Mouse (Mus musculus) neural tube, embryonic 14.5 days (tissue): ENCODE results near the gene Ctsw. TPM values are rescaled to one million over a fixed set of nuclear protein-coding genes. Genes with fewer than 3 reads are reported as not detected.
A peak's percentile ranks its signal among the peaks of the same experiment; 100 is the strongest.

Source experiments
- ATAC-seq: fragments of 200-750 bp; cut with Nextera tagmentation; 2 replicates; pipeline ENCODE4 v1.8.0; 2017; ENCODE audit warnings: low read depth, mild to moderate bottlenecking, moderate TSS enrichment, moderate library complexity
- H3K27ac ChIP-seq: fragments of 300-500 bp; sonication (generic); 2 replicates; pipeline ENCODE4 v1.5.1; 2014; ENCODE audit warnings: low read depth, mild to moderate bottlenecking, control low read depth, low read length, moderate library complexity, mixed read lengths
- H3K27me3 ChIP-seq: fragments of 300-500 bp; sonication (generic); 2 replicates; pipeline ENCODE4 v1.6.1; 2014; ENCODE audit warnings: low read length; ENCODE audit not compliant: control insufficient read depth, insufficient read depth
- H3K36me3 ChIP-seq: fragments of 300-500 bp; sonication (generic); 2 replicates; pipeline ENCODE4 v1.6.1; 2014; ENCODE audit warnings: low read length, mixed read lengths; ENCODE audit not compliant: control insufficient read depth, insufficient read depth
- H3K4me1 ChIP-seq: fragments of 300-500 bp; sonication (generic); 2 replicates; pipeline ENCODE4 v1.6.1; 2014; ENCODE audit warnings: low read length; ENCODE audit not compliant: control insufficient read depth, insufficient read depth
- H3K4me2 ChIP-seq: fragments of 300-500 bp; sonication (generic); 2 replicates; pipeline ENCODE4 v1.6.1; 2014; ENCODE audit warnings: mild to moderate bottlenecking, low read depth, low read length, control low read depth
- H3K4me3 ChIP-seq: fragments of 300-500 bp; sonication (generic); 2 replicates; pipeline ENCODE4 v1.5.1; 2014; ENCODE audit warnings: low read depth, low read length, control low read depth, mixed read lengths
- H3K9ac ChIP-seq: fragments of 300-500 bp; sonication (generic); replicated peaks from 2 replicates; pipeline ENCODE4 v1.6.1; 2014; ENCODE audit warnings: low read depth, mild to moderate bottlenecking, control low read depth, low read length, mixed read lengths
- H3K9me3 ChIP-seq: fragments of 300-500 bp; sonication (generic); 2 replicates; pipeline ENCODE4 v1.6.1; 2016; ENCODE audit warnings: low read length; ENCODE audit not compliant: control insufficient read depth
- WGBS: fragments of 180-500 bp; shearing (Covaris S2); extraction: QIAGEN DNeasy Blood & Tissue Kit; methylation state at CpG from one replicate; pipeline ENCODE4 v1.1.7; 2014; 5-methylcytosine and 5-hydroxymethylcytosine counted together
- polyA plus RNA-seq: library from polyadenylated mRNA; unstranded; fragments of >200 nt; fragmentation: Nextera tagmentation; extraction: Ambion mirVana; gene quantifications from 2 replicates; pipeline ENCODE4 v1.2.1, GENCODE M21; 2014

The Ctsw gene
- polyA plus RNA-seq, 1 experiment from 2014 or later, result 4.2 TPM

DNA sequence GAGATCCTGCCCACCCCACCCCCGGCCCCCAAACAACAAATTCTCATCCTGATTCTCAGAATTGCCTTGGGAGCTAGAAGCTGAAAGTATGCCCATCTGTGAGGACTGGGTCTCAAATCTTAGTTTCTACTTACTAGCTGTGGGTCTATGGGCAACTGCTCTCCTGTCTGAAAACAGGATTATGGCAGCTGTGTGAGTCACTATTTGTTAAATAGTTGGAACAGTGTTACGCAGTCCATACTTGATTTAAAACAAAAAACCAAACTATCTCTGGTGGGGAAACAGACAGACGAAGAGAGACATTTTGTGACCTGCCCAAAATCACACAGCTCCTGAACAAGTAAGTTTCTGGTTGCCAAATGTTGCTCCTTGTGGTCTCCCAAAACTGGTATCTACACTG is 18.6 kb downstream of the Ctsw start:
- ATAC-seq, result no peak
- Histone ChIP-seq H3K4me3 (no peak overlapping the region), H3K36me3 (no peaks in the 10 kb centered on the region), H3K9ac (no peak overlapping the region), H3K27ac (no peak overlapping the region), H3K27me3 (peaks cover 41% of the 10 kb centered on the region), H3K4me2 (no peak overlapping the region), H3K4me1 (peaks cover 10% of the 10 kb centered on the region; the same call in 1 of the 2 replicates), H3K9me3 (no peaks in the 10 kb centered on the region)
- WGBS, result 85% methylated on average over 3 of the region's 3 CpGs

DNA sequence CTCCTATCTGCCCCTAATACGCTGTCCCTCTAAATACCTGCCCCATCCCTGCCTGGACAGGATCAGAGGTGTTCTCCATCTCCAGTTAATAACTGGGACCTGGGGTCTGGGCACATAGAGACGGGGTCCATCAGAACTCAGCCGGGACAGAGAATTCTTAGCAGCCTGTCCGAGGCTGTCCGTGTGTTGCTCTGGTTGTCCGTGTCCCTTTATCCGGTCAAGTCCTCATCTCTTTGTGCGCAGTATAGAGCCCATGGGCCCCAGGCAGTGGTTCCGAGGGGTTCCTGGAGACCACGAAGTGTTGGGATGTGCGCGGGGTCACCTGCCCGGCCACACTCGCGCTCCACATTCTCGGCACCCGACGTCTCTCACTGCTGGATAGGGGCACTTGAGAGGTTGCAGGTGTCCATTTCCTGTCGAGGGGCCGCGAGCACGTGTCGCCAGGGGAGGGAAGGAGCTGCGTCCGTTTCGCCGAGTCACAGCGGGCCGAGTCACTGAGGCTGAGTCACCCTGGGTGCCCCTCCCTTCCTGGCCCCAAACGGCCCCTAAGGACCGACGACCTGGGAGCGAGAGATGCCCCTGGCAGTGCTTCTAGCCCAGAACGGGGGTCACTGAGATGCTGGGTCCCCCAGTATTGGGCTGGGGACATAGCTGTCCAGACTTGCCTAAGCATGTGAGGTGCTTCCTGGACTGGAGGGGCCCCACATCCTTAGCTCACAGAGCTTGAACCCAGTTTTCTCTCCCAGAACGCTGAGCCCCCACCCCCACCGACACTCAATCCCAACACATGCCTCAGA is 19.8 kb downstream of the Ctsw start:
- Histone ChIP-seq H3K27me3 (peaks cover 41% of the 10 kb centered on the region), H3K9ac (no peak overlapping the region)

DNA sequence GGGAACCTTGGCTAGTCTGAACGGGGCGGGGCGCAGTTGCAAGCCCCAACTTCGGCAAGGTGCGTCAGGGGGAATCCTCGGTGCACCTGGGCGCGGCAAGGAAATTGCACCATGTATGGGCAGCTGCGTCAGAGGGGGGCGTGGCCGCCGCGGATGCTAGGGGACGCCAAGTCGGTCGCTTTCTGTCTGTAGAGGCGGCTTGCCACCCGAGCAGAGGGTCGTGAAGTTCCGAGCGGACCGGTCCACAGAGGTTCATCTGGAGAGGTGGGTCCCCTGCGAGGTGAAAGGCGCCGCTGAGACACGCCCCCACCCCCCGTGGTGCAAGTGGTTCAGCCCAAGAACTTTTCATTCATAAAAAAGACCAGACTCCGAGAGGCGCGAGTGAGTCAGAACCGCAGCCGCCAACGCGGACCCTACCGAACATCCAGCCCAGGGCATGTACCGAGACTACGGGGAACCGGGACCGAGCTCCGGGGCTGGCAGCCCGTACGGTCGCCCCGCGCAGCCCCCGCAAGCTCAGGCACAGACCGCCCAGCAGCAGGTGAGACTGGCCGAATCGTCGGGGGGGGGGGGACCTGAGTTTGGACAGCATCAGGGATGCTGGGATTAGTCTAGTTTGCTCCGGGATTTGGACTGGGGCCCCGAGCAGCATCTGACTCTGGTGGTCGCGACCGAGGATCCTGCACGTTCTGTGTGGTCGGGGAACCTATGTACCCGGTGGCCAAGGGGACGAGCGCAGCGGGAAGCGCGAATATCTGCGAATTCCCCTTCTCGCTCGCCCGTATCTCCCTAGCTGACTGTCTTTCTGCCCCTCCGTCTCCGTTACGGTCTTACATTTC is 20.6 kb downstream of the Ctsw start, which contains the start of gene Fosl1:
Gene Fosl1 (plus strand): TSS at position 33 of the 839 bp plus-strand sequence.
- H3K4me2 ChIP-seq, result peak within 1 kb of the TSS; percentile 95
- peak within 1 kb of the TSS; percentile 47 for H3K9ac ChIP-seq
- ATAC-seq, result peak; percentile 75; the same call in 1 of the 2 replicates
- H3K27ac ChIP-seq, result no peak within 1 kb of the TSS
- peak within 1 kb of the TSS; percentile 45 for H3K4me3 ChIP-seq
- no peaks in the 10 kb centered on the region for H3K9me3 ChIP-seq
- H3K4me1 ChIP-seq, result peaks cover 10% of the 10 kb centered on the region; the same call in 1 of the 2 replicates
- H3K27me3 ChIP-seq, result peaks cover 41% of the 10 kb centered on the region
- no peaks in the 10 kb centered on the region for H3K36me3 ChIP-seq
- WGBS, result 1% methylated on average over 70 of the region's 70 CpGs

More for the DNA sequence above, 19.8 kb downstream of the Ctsw start:
- Histone ChIP-seq H3K4me2 (peak overlapping the region; percentile 95), H3K4me1 (peaks cover 10% of the 10 kb centered on the region; the same call in 1 of the 2 replicates), H3K4me3 (peak overlapping the region; percentile 45), H3K27ac (no peak overlapping the region), H3K36me3 (no peaks in the 10 kb centered on the region), H3K9me3 (no peaks in the 10 kb centered on the region)
- 7% methylated on average over 36 of the region's 36 CpGs for WGBS
- no peak for ATAC-seq

DNA sequence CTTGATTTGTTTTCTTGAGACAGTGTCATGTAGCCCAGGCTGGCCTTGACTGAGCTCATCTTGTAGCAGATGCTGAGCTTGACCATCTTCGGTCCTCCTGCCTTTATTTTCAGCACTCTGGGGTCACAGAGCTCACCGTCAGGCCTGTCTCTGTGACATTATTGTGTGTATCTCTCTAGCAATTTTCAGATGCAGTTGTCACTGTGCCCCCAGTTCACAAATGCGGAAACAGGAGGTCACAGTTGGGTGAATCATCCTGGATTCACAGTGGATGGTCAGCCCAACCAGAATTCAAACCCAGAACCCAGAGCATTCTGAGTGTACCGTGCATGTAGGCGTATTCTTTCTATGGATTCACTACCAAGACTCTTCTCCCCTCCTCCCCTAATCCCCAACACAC is 22.6 kb downstream of the Ctsw start:
- Histone ChIP-seq H3K9me3 (no peaks in the 10 kb centered on the region), H3K36me3 (no peaks in the 10 kb centered on the region), H3K27me3 (peaks cover 39% of the 10 kb centered on the region), H3K27ac (no peak overlapping the region), H3K4me3 (no peak overlapping the region), H3K4me2 (no peak overlapping the region), H3K4me1 (peaks cover 10% of the 10 kb centered on the region; the same call in 1 of the 2 replicates), H3K9ac (no peak overlapping the region)
- WGBS, result 92% methylated on average over 5 of the region's 5 CpGs
- ATAC-seq, result no peak

DNA sequence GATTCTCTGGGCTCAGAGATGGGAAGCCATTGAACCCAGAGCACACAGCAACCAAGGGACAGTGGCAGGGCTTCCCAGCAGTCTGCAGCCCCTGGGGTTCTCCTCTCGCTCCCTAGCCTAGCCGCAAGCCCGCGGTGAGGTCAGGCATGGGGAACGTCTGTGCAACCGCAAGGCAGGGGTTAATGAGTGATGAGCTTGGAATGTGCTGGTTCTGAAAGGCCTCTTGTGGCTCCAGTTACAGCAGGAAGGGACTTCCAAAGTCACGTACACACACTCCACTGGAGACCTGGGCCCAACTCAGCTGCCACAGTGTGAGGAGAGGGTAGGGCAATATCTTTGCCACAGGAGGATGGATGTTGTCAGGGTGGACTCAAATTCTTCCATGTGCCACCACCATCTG is 23.4 kb downstream of the Ctsw start:
- Histone ChIP-seq H3K36me3 (no peaks in the 10 kb centered on the region), H3K9me3 (no peaks in the 10 kb centered on the region), H3K4me2 (no peak overlapping the region), H3K9ac (no peak overlapping the region), H3K4me3 (no peak overlapping the region), H3K27ac (no peak overlapping the region), H3K27me3 (peaks cover 37% of the 10 kb centered on the region), H3K4me1 (peaks cover 10% of the 10 kb centered on the region; the same call in 1 of the 2 replicates)
- ATAC-seq, result no peak
- 38% methylated on average over 7 of the region's 7 CpGs for WGBS

DNA sequence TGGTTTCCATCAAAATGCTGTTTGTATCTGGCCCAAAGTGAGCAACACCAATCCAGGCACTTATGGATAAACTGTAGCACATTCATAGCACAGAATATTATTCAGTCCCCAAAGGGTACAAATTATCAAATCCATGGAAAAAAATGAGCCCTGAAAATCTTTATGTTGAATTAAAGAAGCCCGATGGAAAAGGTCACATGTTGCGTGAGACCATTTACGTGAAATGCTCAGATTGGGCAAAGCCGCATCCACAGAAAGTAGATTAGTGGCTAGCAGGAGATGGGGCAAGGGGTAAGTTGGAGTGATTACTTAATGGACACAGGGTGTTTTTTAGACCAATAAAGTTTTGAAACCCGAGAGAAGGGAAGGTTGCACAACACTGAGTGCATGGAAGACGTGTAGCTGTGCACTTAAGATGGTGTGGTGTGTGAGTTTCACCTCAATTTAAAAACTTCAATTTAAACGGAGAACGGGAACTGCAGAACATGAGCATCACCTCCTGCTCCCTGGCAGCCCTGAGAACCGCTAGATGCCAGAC is 23.9 kb downstream of the Ctsw start:
- H3K36me3 ChIP-seq, result no peaks in the 10 kb centered on the region
- peaks cover 32% of the 10 kb centered on the region for H3K27me3 ChIP-seq
- no peak overlapping the region for H3K4me3 ChIP-seq
- peaks cover 10% of the 10 kb centered on the region; the same call in 1 of the 2 replicates for H3K4me1 ChIP-seq
- no peak overlapping the region for H3K9ac ChIP-seq
- no peaks in the 10 kb centered on the region for H3K9me3 ChIP-seq
- no peak overlapping the region for H3K27ac ChIP-seq
- 74% methylated on average over 9 of the region's 9 CpGs for WGBS
- ATAC-seq, result no peak
- H3K4me2 ChIP-seq, result no peak overlapping the region

DNA sequence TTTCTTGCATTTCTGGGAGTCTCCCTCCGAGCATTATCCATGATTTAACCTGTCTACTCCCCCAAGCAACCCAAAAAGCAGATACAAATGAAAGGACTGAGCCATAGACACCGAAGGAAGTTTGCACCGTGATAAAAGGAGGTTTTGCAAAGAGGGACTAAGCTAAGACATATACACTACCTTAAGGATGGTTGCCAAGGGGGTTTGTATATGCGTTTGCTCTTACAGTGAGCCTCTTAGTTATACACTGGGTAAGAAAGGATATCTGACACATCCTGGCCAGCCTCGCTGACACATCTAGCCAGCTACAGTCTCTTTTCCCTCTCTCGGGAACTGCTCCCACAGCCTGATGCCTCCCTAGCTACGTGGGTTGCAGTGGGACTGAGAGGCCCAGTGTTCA is 34.4 kb downstream of the Ctsw start:
- ATAC-seq, result no peak
- Histone ChIP-seq H3K36me3 (no peaks in the 10 kb centered on the region), H3K9me3 (no peaks in the 10 kb centered on the region), H3K4me2 (peak overlapping the region; percentile 34; the same call in 1 of the 2 replicates), H3K9ac (0 out of 2 replicates have a peak overlapping the region, but pooled peaks have one; percentile 32), H3K4me3 (no peak overlapping the region), H3K4me1 (peaks cover 5% of the 10 kb centered on the region; the same call in 1 of the 2 replicates), H3K27ac (no peak overlapping the region), H3K27me3 (no peaks in the 10 kb centered on the region)
- 78% methylated on average over 7 of the region's 7 CpGs for WGBS

DNA sequence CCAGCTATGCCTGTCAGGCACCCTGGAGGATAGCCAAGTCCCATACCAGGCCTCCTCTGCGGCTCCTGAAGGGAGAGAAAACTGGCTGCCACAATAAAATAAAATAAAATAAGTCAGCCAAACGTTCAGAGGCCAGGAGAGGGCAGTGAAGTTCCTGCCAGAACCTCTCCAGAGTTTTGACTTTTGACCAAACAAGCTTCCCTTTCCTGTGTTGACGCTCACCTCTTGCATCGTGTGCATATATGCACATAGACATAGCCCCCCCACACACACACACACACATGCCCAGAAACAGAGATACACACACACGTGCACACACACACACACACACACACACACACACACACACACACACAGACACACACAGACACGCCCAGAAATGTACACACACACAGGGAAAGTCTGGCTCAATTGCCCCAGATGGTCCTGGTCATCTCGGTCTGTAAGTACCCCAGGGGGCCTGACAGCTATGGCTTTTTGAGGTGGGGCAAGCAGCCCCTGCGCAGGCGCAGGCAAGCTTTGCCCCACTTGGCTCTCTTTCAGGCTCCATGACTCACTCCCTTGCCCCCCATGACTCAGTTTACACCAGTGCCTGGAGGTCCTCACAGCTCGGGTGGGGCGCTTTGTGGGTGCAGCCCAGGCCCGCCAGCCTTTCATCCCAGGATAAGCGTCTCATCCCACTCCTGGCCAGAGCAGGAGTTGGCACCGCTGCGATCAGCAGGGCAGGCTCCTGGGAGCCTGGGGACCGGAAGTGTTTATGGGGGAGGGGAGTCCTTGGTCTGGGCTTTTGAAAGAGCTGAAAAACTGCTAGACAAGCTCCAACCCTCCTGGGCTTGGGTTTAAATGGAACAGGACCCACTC is 35.1 kb downstream of the Ctsw start:
- Histone ChIP-seq H3K36me3 (no peaks in the 10 kb centered on the region), H3K9me3 (no peaks in the 10 kb centered on the region), H3K9ac (0 out of 2 replicates have a peak overlapping the region, but pooled peaks have one; percentile 32), H3K27ac (no peak overlapping the region), H3K4me1 (peaks cover 5% of the 10 kb centered on the region; the same call in 1 of the 2 replicates), H3K4me2 (peak overlapping the region; percentile 34), H3K4me3 (no peak overlapping the region), H3K27me3 (no peaks in the 10 kb centered on the region)
- WGBS, result 17% methylated on average over 16 of the region's 16 CpGs
- peak; percentile 34; the same call in 1 of the 2 replicates for ATAC-seq
